Mouse (Mus musculus): Measurements from ENCODE around the gene Wbp4.
"Not testable (repeated sequence)": the region's sequence is repeated elsewhere in the genome, so short reads cannot be mapped to it uniquely, and the experiment has no call there.

DNA sequence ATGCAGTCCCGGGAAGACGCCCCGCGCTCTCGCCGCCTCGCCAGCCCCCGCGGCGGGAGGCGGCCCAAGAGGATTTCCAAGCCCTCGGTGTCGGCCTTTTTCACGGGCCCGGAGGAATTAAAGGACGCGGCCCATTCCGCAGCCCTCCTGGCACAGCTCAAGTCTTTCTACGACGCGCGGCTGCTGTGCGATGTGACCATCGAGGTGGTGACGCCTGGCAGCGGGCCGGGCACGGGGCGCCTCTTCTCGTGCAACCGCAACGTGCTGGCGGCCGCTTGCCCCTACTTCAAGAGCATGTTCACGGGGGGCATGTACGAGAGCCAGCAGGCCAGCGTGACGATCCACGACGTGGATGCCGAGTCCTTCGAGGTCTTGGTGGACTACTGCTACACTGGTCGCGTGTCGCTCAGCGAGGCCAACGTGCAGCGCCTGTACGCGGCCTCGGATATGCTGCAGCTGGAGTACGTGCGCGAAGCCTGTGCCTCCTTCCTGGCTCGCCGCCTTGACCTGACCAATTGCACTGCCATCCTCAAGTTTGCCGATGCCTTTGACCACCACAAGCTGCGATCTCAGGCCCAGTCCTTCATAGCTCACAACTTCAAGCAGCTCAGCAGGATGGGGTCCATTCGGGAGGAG is 54.5 kb downstream of the Wbp4 start:
- not testable (repeated sequence) for TF ChIP-seq POLR2A (IDR thresholded peaks at IDR 0.05; ENCODE audit: insufficient read depth, low read depth, low read length); EP300 (IDR thresholded peaks at IDR 0.05; ENCODE audit: insufficient read depth, low read depth, low read length); CTCF (IDR thresholded peaks at IDR 0.05)

Data from heart, adult 2 months (tissue).